Mouse (Mus musculus) lung, postnatal 0 days (tissue): ENCODE results near the gene Gckr. TPM values are rescaled to one million over a fixed set of nuclear protein-coding genes. Genes with fewer than 3 reads are reported as not detected.

Experiments
- ATAC-seq: fragments of 200-750 bp; cut with Nextera tagmentation; 2 replicates; pipeline ENCODE4 v1.8.0; 2017; ENCODE audit warnings: moderate library complexity
- DNase-seq: peaks from one replicate; pipeline ENCODE4 v3.0.0-alpha.2; 2016; ENCODE audit warnings: low spot score
- H3K27ac ChIP-seq: fragments of 300-500 bp; sonication (generic); 2 replicates; pipeline ENCODE4 v1.5.1; 2014; ENCODE audit warnings: antibody characterized with exemption, mild to moderate bottlenecking, low read length, mixed read lengths
- H3K27me3 ChIP-seq: fragments of 300-500 bp; sonication (generic); replicated peaks from 2 replicates; pipeline ENCODE4 v1.6.1; 2014; ENCODE audit warnings: low read length, mixed read lengths; ENCODE audit not compliant: insufficient read depth
- H3K36me3 ChIP-seq: fragments of 300-500 bp; sonication (generic); 2 replicates; pipeline ENCODE4 v1.6.1; 2014; ENCODE audit warnings: low read length, mixed read lengths; ENCODE audit not compliant: insufficient read depth
- H3K4me1 ChIP-seq: fragments of 300-500 bp; sonication (generic); 2 replicates; pipeline ENCODE4 v1.6.1; 2014; ENCODE audit warnings: antibody characterized with exemption, low read depth, low read length, mixed read lengths; ENCODE audit not compliant: insufficient read depth
- H3K4me2 ChIP-seq: fragments of 300-500 bp; sonication (generic); replicated peaks from 2 replicates; pipeline ENCODE4 v1.6.1; 2014; ENCODE audit warnings: low read depth, mild to moderate bottlenecking, low read length, moderate library complexity, mixed read lengths
- H3K4me3 ChIP-seq: fragments of 300-500 bp; sonication (generic); 2 replicates; pipeline ENCODE4 v1.5.1; 2014; ENCODE audit warnings: low read depth, low read length
- H3K9ac ChIP-seq: fragments of 300-500 bp; sonication (generic); replicated peaks from 2 replicates; pipeline ENCODE4 v1.6.1; 2014; ENCODE audit warnings: low read depth, mild to moderate bottlenecking
- H3K9me3 ChIP-seq: fragments of 300-500 bp; sonication (generic); 2 replicates; pipeline ENCODE4 v1.6.1; 2016; ENCODE audit warnings: low read length, mixed read lengths
- CTCF ChIP-seq: IDR thresholded peaks from 2 replicates; pipeline ENCODE4 v1.5.1; 2016; ENCODE audit warnings: antibody characterized with exemption, mild to moderate bottlenecking
- EP300 ChIP-seq: IDR thresholded peaks from 2 replicates; pipeline ENCODE4 v1.6.1; 2016; ENCODE audit warnings: antibody characterized with exemption, mild to moderate bottlenecking, control low read depth
- WGBS: fragments of 180-500 bp; shearing (Covaris S2); extraction: QIAGEN DNeasy Blood & Tissue Kit; methylation state at CpG from one replicate; pipeline ENCODE4 v1.1.7; 2014; 5-methylcytosine and 5-hydroxymethylcytosine counted together
- polyA plus RNA-seq: library from polyadenylated mRNA; unstranded; fragments of >200 nt; fragmentation: Nextera tagmentation; extraction: Ambion mirVana; gene quantifications from 2 replicates; pipeline ENCODE4 v1.2.1, GENCODE M21; 2015

Gene Gckr
- polyA plus RNA-seq, 1 experiment from 2014 or later, result 0.08 TPM

DNA sequence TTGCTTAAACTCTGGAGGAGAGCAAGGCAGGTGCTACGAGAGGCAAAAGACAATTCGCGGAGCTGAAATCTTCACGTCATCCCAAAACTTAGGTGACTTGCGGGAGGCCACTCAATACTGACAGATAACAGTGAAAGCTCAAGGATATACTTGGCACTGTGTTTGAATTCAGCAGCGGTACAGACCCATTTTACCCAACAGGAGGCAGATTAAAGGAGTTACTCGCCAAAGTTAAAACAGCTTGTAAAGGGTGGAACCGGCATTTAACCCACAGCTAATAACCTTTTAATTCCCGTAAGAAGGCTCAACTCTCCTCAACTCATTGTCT lies 5.9 kb upstream of the Gckr start:
- Histone ChIP-seq H3K36me3 (no peaks in the 10 kb centered on the region), H3K27ac (peak overlapping the region; percentile 68), H3K27me3 (no peaks in the 10 kb centered on the region), H3K4me3 (peak overlapping the region; percentile 54), H3K9me3 (no peaks in the 10 kb centered on the region), H3K9ac (peak overlapping the region; percentile 27), H3K4me1 (peaks cover 11% of the 10 kb centered on the region; the same call in 1 of the 2 replicates), H3K4me2 (peak overlapping the region; percentile 70)
- peak; percentile 22; the same call in 1 of the 2 replicates for TF ChIP-seq CTCF
- no peak for TF ChIP-seq EP300
- WGBS, result 3% methylated on average over 9 of the region's 9 CpGs
- ATAC-seq, result no peak
- no peak for DNase-seq

DNA sequence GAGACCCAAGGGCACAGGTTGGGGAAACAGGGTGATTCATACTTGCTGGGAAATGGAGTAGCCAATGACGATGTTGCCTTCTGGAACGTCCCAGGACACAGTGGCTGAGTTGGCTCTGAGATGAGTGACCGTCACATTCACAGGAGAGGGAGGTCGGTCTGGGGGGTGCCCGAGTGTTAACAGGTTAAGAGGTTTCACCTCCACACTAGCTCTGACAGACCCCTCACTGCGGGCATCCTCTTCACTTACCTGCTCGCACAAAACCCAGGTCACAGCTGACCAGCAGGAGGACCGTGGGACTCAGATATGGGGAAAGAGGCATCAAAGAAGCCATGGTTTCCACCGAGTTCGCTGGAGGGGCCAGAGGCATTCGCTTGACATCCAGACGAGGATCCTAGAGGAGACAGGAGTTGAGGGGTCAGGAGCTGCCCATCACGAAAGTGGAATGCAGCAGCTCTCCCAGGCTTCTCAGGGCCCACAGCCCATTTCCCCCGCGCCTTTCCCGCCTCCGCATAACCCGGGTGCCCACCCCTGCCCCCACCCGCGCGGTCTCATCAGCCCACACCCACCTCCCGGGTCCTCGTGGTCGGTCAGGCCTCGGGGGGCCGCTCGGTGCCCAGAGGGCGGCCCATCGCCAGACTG lies 2.2 kb upstream of the Gckr start:
- H3K4me1 ChIP-seq, result peaks cover 10% of the 10 kb centered on the region; the same call in 1 of the 2 replicates
- TF ChIP-seq CTCF (no peak), EP300 (no peak)
- ATAC-seq (no peak), DNase-seq (no peak)
- 8% methylated on average over 21 of the region's 29 CpGs for WGBS
- H3K4me2 ChIP-seq, result peak overlapping the region; percentile 100
- peak overlapping the region; percentile 59 for H3K4me3 ChIP-seq
- H3K27me3 ChIP-seq, result no peaks in the 10 kb centered on the region
- H3K9ac ChIP-seq, result peak overlapping the region; percentile 41
- no peaks in the 10 kb centered on the region for H3K36me3 ChIP-seq
- H3K27ac ChIP-seq, result no peak overlapping the region
- no peaks in the 10 kb centered on the region for H3K9me3 ChIP-seq

DNA sequence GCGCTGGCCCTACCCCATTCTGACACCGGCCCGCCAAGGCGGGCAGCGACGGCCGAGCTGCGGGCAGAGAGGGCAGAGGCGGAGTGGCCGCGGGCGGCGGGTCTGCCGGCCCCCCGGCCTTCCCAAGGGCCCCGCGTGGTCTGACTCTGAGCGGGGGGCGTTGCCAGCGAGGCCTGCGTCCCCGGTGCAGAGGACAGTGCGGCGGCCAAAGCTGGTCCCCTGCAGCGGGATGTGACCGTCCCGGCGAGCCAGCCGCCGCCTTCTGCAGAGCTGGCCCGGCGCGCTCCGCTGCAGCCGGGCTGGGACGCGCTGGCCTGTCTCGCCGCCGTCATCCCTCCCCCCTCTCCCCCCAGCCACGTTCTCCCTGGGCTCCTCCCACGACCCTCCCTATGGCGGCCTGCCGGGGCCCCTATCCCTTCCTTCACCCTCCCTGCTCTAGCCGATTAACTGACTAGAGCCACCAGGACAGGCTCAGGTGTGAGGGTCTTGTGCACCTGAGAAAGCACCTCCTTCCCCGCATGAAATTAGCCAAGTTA lies 1.6 kb upstream of the Gckr start, which contains the start of gene Fndc4:
Gene Fndc4, minus strand, starts transcription at position 475 of the 536 bp plus-strand sequence.
- Histone ChIP-seq H3K27ac (no peak within 1 kb of the TSS), H3K27me3 (no peaks in the 10 kb centered on the region), H3K4me3 (peak within 1 kb of the TSS; percentile 59), H3K9ac (peak within 1 kb of the TSS; percentile 41), H3K36me3 (no peaks in the 10 kb centered on the region), H3K4me2 (peak within 1 kb of the TSS; percentile 100), H3K4me1 (peaks cover 5% of the 10 kb centered on the region; the same call in 1 of the 2 replicates), H3K9me3 (no peaks in the 10 kb centered on the region)
- peak; percentile 37 for DNase-seq
- no peak for TF ChIP-seq EP300
- no peak for TF ChIP-seq CTCF
- peak; percentile 25 for ATAC-seq
- 2% methylated on average over 40 of the region's 46 CpGs for WGBS

- WGBS, result 58% methylated on average over 3 of the region's 3 CpGs
- DNase-seq (no peak), ATAC-seq (no peak)
- no peak overlapping the region for H3K27ac ChIP-seq
- no peaks in the 10 kb centered on the region for H3K36me3 ChIP-seq
- TF ChIP-seq EP300, result no peak
- no peak for TF ChIP-seq CTCF
- no peaks in the 10 kb centered on the region for H3K27me3 ChIP-seq
- H3K4me3 ChIP-seq, result no peak overlapping the region
- 0 out of 2 replicates have a peak, but pooled peaks cover 5% of the 10 kb centered on the region for H3K4me1 ChIP-seq
- no peak overlapping the region for H3K9ac ChIP-seq
- H3K4me2 ChIP-seq, result no peak overlapping the region
- no peaks in the 10 kb centered on the region for H3K9me3 ChIP-seq
Measured at GRCm38 (mm10) chr5:31297981-31298380, 738 bp downstream of the Gckr start.

DNA sequence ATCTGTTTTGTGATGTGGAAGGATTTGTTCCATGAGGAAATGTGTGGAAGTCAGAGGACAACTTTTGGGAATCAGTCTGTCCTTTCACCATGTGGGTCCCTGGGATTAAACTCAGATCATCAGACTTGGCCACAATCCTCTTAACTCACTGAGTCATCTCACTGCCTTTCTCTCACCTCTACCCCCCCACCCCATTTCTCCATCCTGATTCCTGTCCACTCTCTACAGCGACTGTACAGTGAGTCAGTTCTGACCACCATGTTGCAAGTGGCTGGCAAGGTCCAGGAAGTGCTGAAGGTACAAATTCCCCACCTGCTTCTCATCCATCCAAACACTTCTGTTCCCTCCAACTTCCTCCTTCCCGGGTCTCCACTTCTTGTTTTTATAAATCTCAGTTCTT lies 1.2 kb downstream of the Gckr start:
- DNase-seq, result no peak
- no peaks in the 10 kb centered on the region for H3K27me3 ChIP-seq
- H3K36me3 ChIP-seq, result no peaks in the 10 kb centered on the region
- no peak overlapping the region for H3K4me2 ChIP-seq
- H3K27ac ChIP-seq, result no peak overlapping the region
- 26% methylated on average over 2 of the region's 2 CpGs for WGBS
- H3K9me3 ChIP-seq, result no peaks in the 10 kb centered on the region
- no peak overlapping the region for H3K4me3 ChIP-seq
- H3K9ac ChIP-seq, result no peak overlapping the region
- no peak for ATAC-seq
- TF ChIP-seq EP300 (no peak), CTCF (no peak)
- H3K4me1 ChIP-seq, result 0 out of 2 replicates have a peak, but pooled peaks cover 5% of the 10 kb centered on the region

DNA sequence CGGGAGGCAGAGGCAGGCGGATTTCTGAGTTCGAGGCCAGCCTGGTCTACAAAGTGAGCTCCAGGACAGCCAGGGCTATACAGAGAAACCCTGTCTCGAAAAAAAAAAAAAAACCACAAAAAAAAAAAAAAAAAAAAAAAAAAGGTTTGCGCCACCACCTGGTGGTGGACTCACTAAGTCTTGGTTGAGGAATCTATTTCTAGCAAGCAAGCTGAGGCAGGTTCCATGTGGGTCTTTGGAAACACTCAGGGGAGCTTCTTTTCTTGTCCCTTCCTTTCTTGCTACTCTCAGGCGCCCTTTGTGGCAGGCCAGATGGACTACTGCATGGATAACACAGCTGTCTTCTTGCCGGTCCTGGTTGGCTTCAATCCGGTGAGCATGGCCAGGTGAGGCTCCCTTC lies 4.6 kb downstream of the Gckr start:
- Histone ChIP-seq H3K4me3 (no peak overlapping the region), H3K9me3 (no peaks in the 10 kb centered on the region; the same call in 1 of the 2 replicates), H3K4me1 (no peaks in the 10 kb centered on the region), H3K27me3 (no peaks in the 10 kb centered on the region), H3K36me3 (no peaks in the 10 kb centered on the region), H3K9ac (no peak overlapping the region), H3K4me2 (no peak overlapping the region), H3K27ac (no peak overlapping the region)
- WGBS, result 75% methylated on average over 7 of the region's 8 CpGs
- ATAC-seq, result no peak
- DNase-seq, result no peak
- no peak for TF ChIP-seq EP300
- TF ChIP-seq CTCF, result no peak
